Mouse (Mus musculus): ENCODE results near the gene Col5a1. TPM values are rescaled to one million over a fixed set of nuclear protein-coding genes. Genes with fewer than 3 reads are reported as not detected.

Col5a1 gene
- polyA plus RNA-seq (2014; fragmentation: Nextera tagmentation; extraction: Ambion mirVana), result 118 and 124 TPM in 2 replicates

DNA sequence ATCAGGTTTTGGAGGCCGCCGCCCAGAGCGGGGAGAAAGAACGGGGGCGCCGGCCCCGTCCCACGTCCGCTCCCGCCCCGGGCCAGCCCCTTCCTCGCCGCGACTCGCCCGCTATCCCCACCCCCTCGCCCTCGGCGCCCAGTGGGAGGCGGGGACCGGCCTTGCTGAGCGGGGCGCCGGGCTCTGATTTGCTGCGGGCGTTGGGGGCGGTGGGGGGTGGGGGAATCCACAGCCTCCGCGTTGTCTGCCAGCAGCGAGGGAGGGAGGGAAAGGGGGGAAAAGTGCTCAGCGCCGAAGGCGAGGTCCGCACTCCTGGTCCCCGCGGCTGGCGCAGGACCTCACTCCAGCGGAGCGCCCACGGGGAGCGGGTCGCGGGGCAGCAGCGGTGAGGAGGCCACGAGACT is at the start of gene Col5a1:
Gene Col5a1 (plus strand): TSS at position 278 of the 404 bp plus-strand sequence.
- peaks cover 28% of the 10 kb centered on the region for H3K4me1 ChIP-seq (replicated peaks; ENCODE audit: control insufficient read depth, insufficient read depth, low read length)
- H3K9me3 ChIP-seq (ENCODE audit: control insufficient read depth, low read length), result no peaks in the 10 kb centered on the region
- peak; percentile 91 for ATAC-seq (replicated peaks; ENCODE audit: low FRiP score, low TSS enrichment, low read depth)
- H3K36me3 ChIP-seq (ENCODE audit: control insufficient read depth, insufficient read depth, low read length), result 0 out of 2 replicates have a peak, but pooled peaks cover under 1% of the 10 kb centered on the region
- DNase-seq (ENCODE audit: low spot score), result peak; percentile 90
- H3K4me3 ChIP-seq (ENCODE audit: low read depth, low read length), result peak within 1 kb of the TSS; percentile 67
- H3K27me3 ChIP-seq (replicated peaks; ENCODE audit: control insufficient read depth, insufficient read depth, low read length), result no peaks in the 10 kb centered on the region
- peak within 1 kb of the TSS; percentile 58 for H3K4me2 ChIP-seq (ENCODE audit: low read length)
- H3K9ac ChIP-seq (ENCODE audit: low read length), result peak within 1 kb of the TSS; percentile 85
- peak within 1 kb of the TSS; percentile 93 for H3K27ac ChIP-seq (ENCODE audit: low read depth)
- under 1% methylated on average over 43 of the region's 45 CpGs for WGBS

- ATAC-seq (replicated peaks; ENCODE audit: low FRiP score, low TSS enrichment, low read depth) (no peak), DNase-seq (ENCODE audit: low spot score) (no peak)
- Histone ChIP-seq H3K4me2 (ENCODE audit: low read length) (no peak overlapping the region), H3K36me3 (ENCODE audit: control insufficient read depth, insufficient read depth, low read length) (no peaks in the 10 kb centered on the region), H3K9ac (ENCODE audit: low read length) (no peak overlapping the region), H3K27me3 (replicated peaks; ENCODE audit: control insufficient read depth, insufficient read depth, low read length) (no peaks in the 10 kb centered on the region), H3K4me1 (replicated peaks; ENCODE audit: control insufficient read depth, insufficient read depth, low read length) (peaks cover 21% of the 10 kb centered on the region), H3K9me3 (ENCODE audit: control insufficient read depth, low read length) (no peaks in the 10 kb centered on the region), H3K4me3 (ENCODE audit: low read depth, low read length) (no peak overlapping the region), H3K27ac (ENCODE audit: low read depth) (no peak overlapping the region)
- WGBS, result 90% methylated on average over 9 of the region's 9 CpGs
These were observed 48.1 kb upstream of the Col5a1 start for GRCm38 (mm10) chr2:27838112-27838511.

- no peaks in the 10 kb centered on the region for H3K36me3 ChIP-seq (ENCODE audit: control insufficient read depth, insufficient read depth, low read length)
- no peak overlapping the region for H3K4me3 ChIP-seq (ENCODE audit: low read depth, low read length)
- no peaks in the 10 kb centered on the region for H3K27me3 ChIP-seq (replicated peaks; ENCODE audit: control insufficient read depth, insufficient read depth, low read length)
- 65% methylated on average over 3 of the region's 3 CpGs for WGBS
- ATAC-seq (replicated peaks; ENCODE audit: low FRiP score, low TSS enrichment, low read depth) (no peak), DNase-seq (ENCODE audit: low spot score) (no peak)
- no peak overlapping the region for H3K9ac ChIP-seq (ENCODE audit: low read length)
- no peak overlapping the region for H3K4me2 ChIP-seq (ENCODE audit: low read length)
- peaks cover 6% of the 10 kb centered on the region for H3K4me1 ChIP-seq (replicated peaks; ENCODE audit: control insufficient read depth, insufficient read depth, low read length)
- H3K9me3 ChIP-seq (ENCODE audit: control insufficient read depth, low read length), result no peaks in the 10 kb centered on the region
- no peak overlapping the region for H3K27ac ChIP-seq (ENCODE audit: low read depth)
These were observed 45.3 kb upstream of the Col5a1 start for GRCm38 (mm10) chr2:27840890-27841289.

- Histone ChIP-seq H3K4me2 (ENCODE audit: low read length) (no peak overlapping the region), H3K4me1 (replicated peaks; ENCODE audit: control insufficient read depth, insufficient read depth, low read length) (0 out of 2 replicates have a peak, but pooled peaks cover 3% of the 10 kb centered on the region), H3K27me3 (replicated peaks; ENCODE audit: control insufficient read depth, insufficient read depth, low read length) (no peaks in the 10 kb centered on the region), H3K4me3 (ENCODE audit: low read depth, low read length) (no peak overlapping the region), H3K27ac (ENCODE audit: low read depth) (no peak overlapping the region), H3K9ac (ENCODE audit: low read length) (no peak overlapping the region), H3K36me3 (ENCODE audit: control insufficient read depth, insufficient read depth, low read length) (no peaks in the 10 kb centered on the region), H3K9me3 (ENCODE audit: control insufficient read depth, low read length) (no peaks in the 10 kb centered on the region)
- no peak for ATAC-seq (replicated peaks; ENCODE audit: low FRiP score, low TSS enrichment, low read depth)
- DNase-seq (ENCODE audit: low spot score), result no peak
- 61% methylated on average over 13 of the region's 13 CpGs for WGBS
These were observed 43.3 kb upstream of the Col5a1 start for GRCm38 (mm10) chr2:27842893-27843292.

- H3K9ac ChIP-seq (ENCODE audit: low read length), result no peak overlapping the region
- H3K4me2 ChIP-seq (ENCODE audit: low read length), result no peak overlapping the region
- DNase-seq (ENCODE audit: low spot score) (no peak), ATAC-seq (replicated peaks; ENCODE audit: low FRiP score, low TSS enrichment, low read depth) (no peak)
- H3K9me3 ChIP-seq (ENCODE audit: control insufficient read depth, low read length), result no peaks in the 10 kb centered on the region
- H3K36me3 ChIP-seq (ENCODE audit: control insufficient read depth, insufficient read depth, low read length), result no peaks in the 10 kb centered on the region
- H3K27me3 ChIP-seq (replicated peaks; ENCODE audit: control insufficient read depth, insufficient read depth, low read length), result no peaks in the 10 kb centered on the region
- 86% methylated on average over 4 of the region's 4 CpGs for WGBS
- H3K27ac ChIP-seq (ENCODE audit: low read depth), result no peak overlapping the region
- H3K4me3 ChIP-seq (ENCODE audit: low read depth, low read length), result no peak overlapping the region
- H3K4me1 ChIP-seq (replicated peaks; ENCODE audit: control insufficient read depth, insufficient read depth, low read length), result peaks cover 12% of the 10 kb centered on the region; the same call in 1 of the 2 replicates
These were observed 41.3 kb upstream of the Col5a1 start for GRCm38 (mm10) chr2:27844885-27845284.

GRCm38 (mm10) chr2:27847001-27847400 is 39.2 kb upstream of the Col5a1 start:
- WGBS, result 63% methylated on average over 5 of the region's 5 CpGs
- DNase-seq (ENCODE audit: low spot score) (no peak), ATAC-seq (replicated peaks; ENCODE audit: low FRiP score, low TSS enrichment, low read depth) (no peak)
- no peak overlapping the region for H3K4me3 ChIP-seq (ENCODE audit: low read depth, low read length)
- peaks cover 9% of the 10 kb centered on the region; the same call in 1 of the 2 replicates for H3K4me1 ChIP-seq (replicated peaks; ENCODE audit: control insufficient read depth, insufficient read depth, low read length)
- H3K36me3 ChIP-seq (ENCODE audit: control insufficient read depth, insufficient read depth, low read length), result no peaks in the 10 kb centered on the region
- no peak overlapping the region for H3K27ac ChIP-seq (ENCODE audit: low read depth)
- no peak overlapping the region for H3K4me2 ChIP-seq (ENCODE audit: low read length)
- no peaks in the 10 kb centered on the region for H3K9me3 ChIP-seq (ENCODE audit: control insufficient read depth, low read length)
- no peaks in the 10 kb centered on the region for H3K27me3 ChIP-seq (replicated peaks; ENCODE audit: control insufficient read depth, insufficient read depth, low read length)
- no peak overlapping the region for H3K9ac ChIP-seq (ENCODE audit: low read length)

- ATAC-seq (replicated peaks; ENCODE audit: low FRiP score, low TSS enrichment, low read depth) (no peak), DNase-seq (ENCODE audit: low spot score) (no peak)
- 66% methylated on average over 7 of the region's 7 CpGs for WGBS
These were observed 38.3 kb upstream of the Col5a1 start for GRCm38 (mm10) chr2:27847851-27848435.

DNA sequence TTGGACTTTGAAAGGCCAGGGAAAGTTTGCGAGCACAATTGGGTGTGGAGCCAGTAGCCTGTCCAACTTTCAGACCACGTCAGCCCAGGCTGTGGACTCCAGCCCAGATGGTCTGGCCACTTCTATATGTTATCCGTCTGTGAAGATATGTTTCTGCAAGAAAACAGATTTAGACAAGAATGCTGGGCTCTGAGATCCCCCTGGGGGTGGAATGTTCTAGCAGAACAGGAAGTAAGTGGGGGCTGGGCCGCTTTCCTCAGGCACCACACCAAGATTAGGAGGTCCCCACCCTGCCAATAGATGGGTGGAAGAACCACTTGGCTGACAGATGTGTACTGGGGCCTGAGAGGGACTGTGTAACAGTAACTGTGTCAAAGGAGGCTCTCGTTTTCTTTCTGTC is 37.8 kb upstream of the Col5a1 start:
- H3K9me3 ChIP-seq (ENCODE audit: control insufficient read depth, low read length), result no peaks in the 10 kb centered on the region
- 44% methylated on average over 5 of the region's 5 CpGs for WGBS
- H3K36me3 ChIP-seq (ENCODE audit: control insufficient read depth, insufficient read depth, low read length), result no peaks in the 10 kb centered on the region
- no peak overlapping the region for H3K4me2 ChIP-seq (ENCODE audit: low read length)
- H3K4me3 ChIP-seq (ENCODE audit: low read depth, low read length), result no peak overlapping the region
- DNase-seq (ENCODE audit: low spot score) (no peak), ATAC-seq (replicated peaks; ENCODE audit: low FRiP score, low TSS enrichment, low read depth) (no peak; the same call in 1 of the 2 replicates)
- no peak overlapping the region for H3K9ac ChIP-seq (ENCODE audit: low read length)
- H3K27ac ChIP-seq (ENCODE audit: low read depth), result peak overlapping the region; percentile 65
- peaks cover 9% of the 10 kb centered on the region; the same call in 1 of the 2 replicates for H3K4me1 ChIP-seq (replicated peaks; ENCODE audit: control insufficient read depth, insufficient read depth, low read length)
- no peaks in the 10 kb centered on the region for H3K27me3 ChIP-seq (replicated peaks; ENCODE audit: control insufficient read depth, insufficient read depth, low read length)

More at GRCm38 (mm10) chr2:27847851-27848435, 38.3 kb upstream of the Col5a1 start:
- Histone ChIP-seq H3K27ac (ENCODE audit: low read depth) (peak overlapping the region; percentile 65), H3K9me3 (ENCODE audit: control insufficient read depth, low read length) (no peaks in the 10 kb centered on the region), H3K4me3 (ENCODE audit: low read depth, low read length) (no peak overlapping the region), H3K27me3 (replicated peaks; ENCODE audit: control insufficient read depth, insufficient read depth, low read length) (no peaks in the 10 kb centered on the region), H3K9ac (ENCODE audit: low read length) (no peak overlapping the region), H3K4me1 (replicated peaks; ENCODE audit: control insufficient read depth, insufficient read depth, low read length) (peaks cover 9% of the 10 kb centered on the region; the same call in 1 of the 2 replicates), H3K36me3 (ENCODE audit: control insufficient read depth, insufficient read depth, low read length) (no peaks in the 10 kb centered on the region), H3K4me2 (ENCODE audit: low read length) (no peak overlapping the region)

- peaks cover 9% of the 10 kb centered on the region for H3K4me1 ChIP-seq (replicated peaks; ENCODE audit: control insufficient read depth, insufficient read depth, low read length)
- DNase-seq (ENCODE audit: low spot score) (peak; percentile 78), ATAC-seq (replicated peaks; ENCODE audit: low FRiP score, low TSS enrichment, low read depth) (peak; percentile 80)
- H3K4me3 ChIP-seq (ENCODE audit: low read depth, low read length), result no peak overlapping the region
- H3K27me3 ChIP-seq (replicated peaks; ENCODE audit: control insufficient read depth, insufficient read depth, low read length), result no peaks in the 10 kb centered on the region
- H3K9me3 ChIP-seq (ENCODE audit: control insufficient read depth, low read length), result no peaks in the 10 kb centered on the region
- no peak overlapping the region for H3K9ac ChIP-seq (ENCODE audit: low read length)
- no peak overlapping the region for H3K4me2 ChIP-seq (ENCODE audit: low read length)
- peak overlapping the region; percentile 80 for H3K27ac ChIP-seq (ENCODE audit: low read depth)
- 32% methylated on average over 9 of the region's 9 CpGs for WGBS
- H3K36me3 ChIP-seq (ENCODE audit: control insufficient read depth, insufficient read depth, low read length), result no peaks in the 10 kb centered on the region
These were observed 27.8 kb upstream of the Col5a1 start for GRCm38 (mm10) chr2:27858348-27858903.
